Mouse (Mus musculus) left cerebral cortex, postnatal 10 days (tissue): ENCODE measurements at regions not wholly inside any gene's neighbourhood (a gene's known extent, or its start where the extent isn't known, plus 50 kb on each side); places are given as distances from the start of the nearest gene placed in this dataset.

Experiments
- DNase-seq, 2 experiments: peaks; one replicate each; pipeline ENCODE4 v3.0.0; 2021 to 2022; ENCODE audit warnings: low spot score in 2 of 2, mixed read lengths in 1 of 2; ENCODE audit errors: extremely low spot score in 1 of 2
- intact Hi-C: fragments of 180-260 bp; cut with DNase I; formaldehyde crosslinking; loops from one replicate; pipeline ENCODE4 v1.15.1; 2025

- intact Hi-C loops: no loop called here
- DNase-seq: no peak
Observed at GRCm38 (mm10) chr3:42233756-42234155, 491.3 kb downstream of the D3Ertd751e start.

DNA sequence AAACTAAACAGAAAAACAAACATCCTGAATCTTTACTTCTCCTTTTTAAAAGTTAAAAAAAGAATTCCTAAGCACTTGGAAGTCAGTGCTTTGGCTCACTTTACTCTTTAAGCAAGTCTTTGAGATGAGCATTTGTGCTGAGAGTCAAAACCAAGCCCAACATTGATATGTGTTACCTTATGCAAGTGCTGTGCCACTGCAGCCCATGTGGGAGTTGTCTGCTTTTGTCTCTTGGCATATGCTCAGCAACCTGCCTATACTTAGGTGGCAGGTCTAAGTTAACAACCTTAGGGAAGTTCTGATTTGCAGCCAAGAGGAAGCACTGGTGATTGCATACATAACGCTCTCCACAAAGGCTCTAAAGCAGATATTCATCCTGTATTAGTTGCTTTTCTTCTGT is 493.1 kb downstream of the D3Ertd751e start:
- DNase-seq: no peak
- intact Hi-C loops: no loop called here
